Mouse (Mus musculus): ENCODE measurements around the gene Hdac4. TPM values are rescaled to one million over a fixed set of nuclear protein-coding genes. Genes with fewer than 3 reads are reported as not detected.

Gene Hdac4
- polyA plus RNA-seq, 1 experiment from 2014 or later: 3.0 TPM

DNA sequence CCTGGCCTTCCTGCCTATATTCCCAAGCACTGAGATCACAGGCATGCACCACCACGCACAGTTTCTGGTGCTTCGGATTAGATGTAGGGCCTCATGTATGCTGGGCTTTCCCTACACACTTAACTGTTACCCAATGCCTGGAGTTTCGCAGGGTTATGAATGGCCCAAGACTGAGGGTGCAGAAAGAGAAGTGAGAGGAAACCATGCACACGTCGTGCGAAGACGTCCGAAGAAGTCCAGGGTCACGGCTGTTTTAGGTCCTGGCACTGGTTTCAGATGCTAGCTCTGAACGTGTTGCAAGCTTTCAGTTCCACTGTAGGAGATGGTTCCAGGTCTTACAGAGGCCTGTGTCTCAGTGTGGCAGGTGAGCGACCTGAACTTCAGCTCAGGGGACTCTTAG lies 21.2 kb upstream of the Hdac4 start:
- WGBS (ENCODE audit: insufficient replicate concordance): 49% methylated on average over 11 of the region's 11 CpGs
- Histone ChIP-seq H3K4me2 (ENCODE audit: low read depth, low read length) (no peak overlapping the region), H3K9ac (replicated peaks) (no peak overlapping the region), H3K4me3 (ENCODE audit: low read depth, low read length) (no peak overlapping the region), H3K9me3 (ENCODE audit: low read length) (no peaks in the 10 kb centered on the region), H3K36me3 (replicated peaks; ENCODE audit: insufficient read depth, low read length) (no peaks in the 10 kb centered on the region), H3K27me3 (ENCODE audit: insufficient read depth, low read length) (no peaks in the 10 kb centered on the region), H3K27ac (ENCODE audit: low read depth) (no peak overlapping the region), H3K4me1 (ENCODE audit: insufficient read depth) (no peaks in the 10 kb centered on the region)
- TF ChIP-seq EP300 (IDR thresholded peaks at IDR 0.05; ENCODE audit: low read depth) (no peak), CTCF (IDR thresholded peaks at IDR 0.05; ENCODE audit: low read depth) (no peak)
- no peak for DNase-seq
- peak; percentile 35; the same call in 1 of the 2 replicates for ATAC-seq

DNA sequence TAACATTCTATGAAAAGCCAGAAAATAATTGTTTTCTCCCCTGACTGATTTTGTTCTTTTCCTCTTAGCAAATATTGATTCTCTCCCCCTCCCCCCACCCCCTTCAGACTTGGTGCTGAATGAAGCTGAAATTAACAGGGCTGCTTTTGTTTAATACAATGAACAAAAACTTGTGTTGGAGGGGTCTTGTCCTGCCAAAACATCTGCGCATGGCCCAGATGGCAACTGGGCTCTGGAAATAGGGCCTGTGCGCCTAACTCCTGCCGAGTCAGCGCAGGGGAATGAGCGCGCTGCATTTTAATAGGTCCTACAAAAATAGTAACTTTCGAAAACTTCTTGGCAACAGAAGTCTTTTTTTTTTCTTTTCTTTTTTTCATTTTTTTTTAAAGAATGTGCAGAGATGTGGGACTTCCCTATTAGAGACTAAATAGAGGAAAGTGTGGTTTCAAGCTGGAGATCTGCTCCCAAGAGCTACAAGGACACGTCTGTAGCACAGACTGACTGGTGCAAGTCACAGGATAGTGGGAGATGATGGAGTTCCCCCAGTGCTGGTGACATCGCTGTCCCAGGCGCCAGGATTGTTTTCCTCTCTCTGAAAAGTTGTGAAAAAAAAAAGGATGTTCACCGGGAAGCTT lies 20.6 kb upstream of the Hdac4 start:
- Histone ChIP-seq H3K4me1 (ENCODE audit: insufficient read depth) (no peaks in the 10 kb centered on the region), H3K27ac (ENCODE audit: low read depth) (no peak overlapping the region), H3K9ac (replicated peaks) (no peak overlapping the region), H3K4me2 (ENCODE audit: low read depth, low read length) (no peak overlapping the region), H3K4me3 (ENCODE audit: low read depth, low read length) (no peak overlapping the region), H3K36me3 (replicated peaks; ENCODE audit: insufficient read depth, low read length) (no peaks in the 10 kb centered on the region), H3K9me3 (ENCODE audit: low read length) (no peaks in the 10 kb centered on the region), H3K27me3 (ENCODE audit: insufficient read depth, low read length) (no peaks in the 10 kb centered on the region)
- 45% methylated on average over 11 of the region's 11 CpGs for WGBS (ENCODE audit: insufficient replicate concordance)
- TF ChIP-seq CTCF (IDR thresholded peaks at IDR 0.05; ENCODE audit: low read depth) (no peak), EP300 (IDR thresholded peaks at IDR 0.05; ENCODE audit: low read depth) (no peak)
- DNase-seq (no peak), ATAC-seq (no peak)

DNA sequence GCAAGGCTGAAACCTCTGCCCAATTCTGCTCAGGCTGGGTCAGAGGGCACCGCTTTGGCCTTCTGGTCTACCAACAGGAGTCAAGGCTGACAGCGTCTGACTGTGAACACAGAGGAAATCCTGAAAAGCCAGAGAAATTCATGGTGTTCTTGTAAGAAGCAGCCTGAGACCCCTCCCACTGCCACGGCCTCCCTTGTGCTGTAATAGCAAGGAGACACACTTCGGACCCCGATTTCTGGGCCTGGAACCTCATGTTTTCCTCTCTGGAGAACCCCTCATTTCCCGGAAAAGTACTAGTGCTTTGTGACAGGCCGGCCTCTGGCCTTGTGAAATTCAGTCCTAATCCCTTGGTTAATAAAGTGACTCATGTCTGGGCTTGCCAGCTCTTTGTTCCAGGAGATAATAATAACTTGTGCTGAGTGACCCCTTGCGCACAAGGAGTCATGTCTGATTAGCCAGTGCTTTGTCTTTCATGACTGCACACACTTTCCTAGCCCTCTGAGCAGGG lies 19.7 kb upstream of the Hdac4 start:
- Histone ChIP-seq H3K4me2 (ENCODE audit: low read depth, low read length) (no peak overlapping the region), H3K27me3 (ENCODE audit: insufficient read depth, low read length) (no peaks in the 10 kb centered on the region), H3K36me3 (replicated peaks; ENCODE audit: insufficient read depth, low read length) (no peaks in the 10 kb centered on the region), H3K9ac (replicated peaks) (no peak overlapping the region), H3K9me3 (ENCODE audit: low read length) (no peaks in the 10 kb centered on the region), H3K4me1 (ENCODE audit: insufficient read depth) (no peaks in the 10 kb centered on the region), H3K27ac (ENCODE audit: low read depth) (no peak overlapping the region), H3K4me3 (ENCODE audit: low read depth, low read length) (no peak overlapping the region)
- 79% methylated on average over 8 of the region's 8 CpGs for WGBS (ENCODE audit: insufficient replicate concordance)
- DNase-seq (no peak), ATAC-seq (no peak)
- TF ChIP-seq CTCF (IDR thresholded peaks at IDR 0.05; ENCODE audit: low read depth) (no peak), EP300 (IDR thresholded peaks at IDR 0.05; ENCODE audit: low read depth) (no peak)

DNA sequence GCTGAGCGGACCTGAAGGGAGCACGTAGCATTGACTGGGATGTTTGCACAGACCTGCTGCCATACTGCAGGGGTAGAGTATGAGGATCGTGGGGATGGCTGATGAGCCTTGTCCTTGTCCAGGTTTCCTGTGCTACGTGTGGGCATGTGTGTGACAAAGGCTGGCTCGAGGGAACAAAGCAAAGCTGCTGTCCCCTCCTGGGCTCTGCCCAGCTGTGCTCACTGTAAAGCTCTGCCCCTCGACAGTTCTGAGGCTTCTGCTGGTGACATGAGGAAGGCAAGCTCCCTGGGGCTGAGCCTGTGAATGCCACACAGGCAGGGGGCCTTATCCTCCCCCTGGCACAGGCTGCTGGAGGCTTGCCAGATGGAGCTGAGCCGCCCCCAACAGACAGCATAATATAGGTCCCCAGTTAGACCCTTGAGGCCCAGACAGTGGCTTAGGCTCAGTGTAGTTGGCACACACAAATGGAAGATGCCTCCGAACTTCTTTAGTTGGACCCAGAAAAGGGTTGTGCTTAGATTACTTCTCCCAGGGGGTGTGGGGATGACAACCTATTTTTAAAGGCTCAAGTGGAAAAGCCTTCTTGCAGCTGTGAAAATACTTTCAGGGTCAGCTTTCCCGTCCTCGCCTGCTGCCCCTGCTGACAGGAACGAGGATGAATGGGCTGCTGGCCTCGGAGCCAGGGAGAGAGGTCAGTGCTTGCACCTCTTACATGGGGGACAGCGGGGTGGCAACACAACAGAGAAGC lies 16.7 kb upstream of the Hdac4 start:
- no peaks in the 10 kb centered on the region for H3K4me1 ChIP-seq (ENCODE audit: insufficient read depth)
- ATAC-seq (no peak), DNase-seq (no peak)
- no peak overlapping the region for H3K4me3 ChIP-seq (ENCODE audit: low read depth, low read length)
- no peak overlapping the region for H3K4me2 ChIP-seq (ENCODE audit: low read depth, low read length)
- H3K36me3 ChIP-seq (replicated peaks; ENCODE audit: insufficient read depth, low read length): no peaks in the 10 kb centered on the region
- no peak overlapping the region for H3K9ac ChIP-seq (replicated peaks)
- 63% methylated on average over 13 of the region's 13 CpGs for WGBS (ENCODE audit: insufficient replicate concordance)
- no peaks in the 10 kb centered on the region for H3K9me3 ChIP-seq (ENCODE audit: low read length)
- H3K27ac ChIP-seq (ENCODE audit: low read depth): no peak overlapping the region
- H3K27me3 ChIP-seq (ENCODE audit: insufficient read depth, low read length): no peaks in the 10 kb centered on the region
- no peak for TF ChIP-seq EP300 (IDR thresholded peaks at IDR 0.05; ENCODE audit: low read depth)
- no peak for TF ChIP-seq CTCF (IDR thresholded peaks at IDR 0.05; ENCODE audit: low read depth)

DNA sequence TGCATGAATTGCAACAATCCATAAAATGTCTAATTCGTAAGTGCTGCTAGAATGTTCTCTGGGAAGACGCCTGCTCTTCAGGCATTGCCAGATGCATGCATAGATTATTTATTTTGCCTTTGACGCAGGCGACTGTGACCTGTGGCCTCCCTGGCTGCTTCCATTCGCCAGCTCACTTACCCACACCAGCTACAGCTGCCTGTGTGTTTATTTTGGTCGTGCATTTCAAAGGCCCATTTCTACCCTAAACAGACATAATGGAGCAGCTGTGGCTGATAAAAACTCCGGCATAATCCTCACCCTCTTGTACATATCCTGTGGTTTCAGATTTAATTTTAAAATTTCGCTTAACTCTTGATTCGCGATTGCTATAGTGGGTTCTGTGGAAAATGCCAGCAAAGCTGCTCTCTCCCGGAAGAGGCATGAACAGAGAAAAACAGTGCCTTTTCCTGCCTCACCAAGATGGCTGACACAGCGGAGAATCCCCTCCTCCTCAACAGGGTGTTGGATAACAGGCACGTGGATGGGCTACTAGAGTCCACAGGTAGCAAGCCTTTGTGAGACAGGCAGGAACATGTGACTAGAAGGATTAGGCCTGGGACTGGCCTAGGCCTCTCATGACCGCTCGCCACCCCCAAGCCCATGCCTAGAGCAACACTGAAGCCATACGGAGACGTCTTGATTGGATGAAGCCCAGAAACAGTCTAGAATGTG lies 7.3 kb upstream of the Hdac4 start:
- Histone ChIP-seq H3K27me3 (ENCODE audit: insufficient read depth, low read length) (no peaks in the 10 kb centered on the region), H3K9me3 (ENCODE audit: low read length) (no peaks in the 10 kb centered on the region; the same call in 1 of the 2 replicates), H3K4me2 (ENCODE audit: low read depth, low read length) (no peak overlapping the region), H3K4me3 (ENCODE audit: low read depth, low read length) (no peak overlapping the region), H3K4me1 (ENCODE audit: insufficient read depth) (no peaks in the 10 kb centered on the region), H3K36me3 (replicated peaks; ENCODE audit: insufficient read depth, low read length) (no peaks in the 10 kb centered on the region), H3K27ac (ENCODE audit: low read depth) (no peak overlapping the region), H3K9ac (replicated peaks) (no peak overlapping the region)
- WGBS (ENCODE audit: insufficient replicate concordance): 72% methylated on average over 17 of the region's 17 CpGs
- DNase-seq (no peak), ATAC-seq (no peak)
- TF ChIP-seq CTCF (IDR thresholded peaks at IDR 0.05; ENCODE audit: low read depth) (no peak), EP300 (IDR thresholded peaks at IDR 0.05; ENCODE audit: low read depth) (no peak)

DNA sequence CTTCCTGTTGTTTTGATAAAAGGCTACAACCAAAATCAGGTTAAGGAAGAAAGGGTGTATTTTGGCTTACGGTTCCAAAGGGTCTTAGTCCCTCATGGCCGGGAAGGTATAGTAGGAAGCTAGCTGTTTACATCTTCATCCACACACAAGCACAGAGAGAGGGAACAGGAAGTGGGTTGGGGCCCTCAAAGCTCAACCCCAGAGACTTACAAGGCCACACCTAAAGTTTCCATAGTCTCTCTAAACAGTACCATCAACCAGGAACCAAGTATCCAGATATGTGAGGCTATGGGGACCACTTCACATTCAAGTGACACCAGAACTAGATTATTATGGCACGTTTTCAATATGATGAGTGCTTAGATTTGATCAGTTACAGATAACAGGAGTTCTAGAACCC lies 5.0 kb downstream of the Hdac4 start:
- TF ChIP-seq CTCF (IDR thresholded peaks at IDR 0.05; ENCODE audit: low read depth) (no peak), EP300 (IDR thresholded peaks at IDR 0.05; ENCODE audit: low read depth) (no peak)
- no peak overlapping the region for H3K4me2 ChIP-seq (ENCODE audit: low read depth, low read length)
- no peak overlapping the region for H3K4me3 ChIP-seq (ENCODE audit: low read depth, low read length)
- 69% methylated on average over 3 of the region's 3 CpGs for WGBS (ENCODE audit: insufficient replicate concordance)
- ATAC-seq: no peak
- no peaks in the 10 kb centered on the region for H3K4me1 ChIP-seq (ENCODE audit: insufficient read depth)
- no peak overlapping the region for H3K9ac ChIP-seq (replicated peaks)
- no peak overlapping the region for H3K27ac ChIP-seq (ENCODE audit: low read depth)
- DNase-seq: no peak
- H3K36me3 ChIP-seq (replicated peaks; ENCODE audit: insufficient read depth, low read length): no peaks in the 10 kb centered on the region
- H3K27me3 ChIP-seq (ENCODE audit: insufficient read depth, low read length): no peaks in the 10 kb centered on the region
- no peaks in the 10 kb centered on the region for H3K9me3 ChIP-seq (ENCODE audit: low read length)

Measured in liver, postnatal 0 days (tissue).